Mouse (Mus musculus) ES-E14 (cell line): Measurements from ENCODE around the gene Tarsl2. TPM values are rescaled to one million over a fixed set of nuclear protein-coding genes. Genes with fewer than 3 reads are reported as not detected.

Experiments used
- DNase-seq: peaks from one replicate; pipeline ENCODE4 v3.0.0-alpha.2; 2013; ENCODE audit warnings: low read depth, low spot score
- H3K27ac ChIP-seq: 2 replicates; pipeline ENCODE4 v1.5.1; 2012; ENCODE audit warnings: low read depth, mild to moderate bottlenecking, low read length, moderate library complexity, mixed read lengths; ENCODE audit not compliant: poor library complexity, insufficient read depth, severe bottlenecking
- H3K36me3 ChIP-seq: 2 replicates; pipeline ENCODE4 v1.6.1; 2012; ENCODE audit warnings: mild to moderate bottlenecking, low read length, moderate library complexity, mixed read lengths; ENCODE audit not compliant: control insufficient read depth, poor library complexity, insufficient read depth, severe bottlenecking
- H3K4me1 ChIP-seq, 2 experiments: fragments of 150-350 bp in 1 of 2; sonication (generic) in 1 of 2; 2 replicates each; pipeline ENCODE4 v1.6.1; 2012; ENCODE audit warnings: low read length in 2 of 2, mild to moderate bottlenecking in 1 of 2, mixed read lengths in 1 of 2; ENCODE audit not compliant: control insufficient read depth in 2 of 2, insufficient read depth in 2 of 2, poor library complexity in 1 of 2
- H3K4me3 ChIP-seq, 2 experiments: fragments of 150-350 bp in 1 of 2; sonication (generic) in 1 of 2; 2 replicates each; pipeline ENCODE4 v1.5.1; 2012; ENCODE audit warnings: low read length in 2 of 2, low read depth in 1 of 2, mild to moderate bottlenecking in 1 of 2, mixed read lengths in 1 of 2; ENCODE audit not compliant: insufficient read depth in 1 of 2, poor library complexity in 1 of 2, severe bottlenecking in 1 of 2
- H3K9ac ChIP-seq: 2 replicates; pipeline ENCODE4 v1.6.1; 2012; ENCODE audit warnings: low read depth, mild to moderate bottlenecking, low read length, mixed read lengths; ENCODE audit not compliant: poor library complexity, insufficient read depth, severe bottlenecking
- H3K9me3 ChIP-seq: fragments of 150-350 bp; sonication (generic); 2 replicates; pipeline ENCODE4 v1.6.1; 2012; ENCODE audit warnings: low read depth, mild to moderate bottlenecking, low read length; ENCODE audit not compliant: control insufficient read depth, insufficient read depth
- CHD2 ChIP-seq: IDR thresholded peaks from 2 replicates; pipeline ENCODE4 v1.6.1; 2014; ENCODE audit warnings: mild to moderate bottlenecking, low read depth, low read length, inconsistent platforms
- HCFC1 ChIP-seq: IDR thresholded peaks from 2 replicates; pipeline ENCODE4 v1.6.1; 2012; ENCODE audit warnings: low read length, inconsistent platforms, borderline replicate concordance; ENCODE audit not compliant: insufficient read depth
- MAFK ChIP-seq: IDR thresholded peaks from 2 replicates; pipeline ENCODE4 v1.6.1; 2014; ENCODE audit warnings: mild to moderate bottlenecking, low read depth, low read length, inconsistent platforms; ENCODE audit not compliant: insufficient read depth
- ZC3H11A ChIP-seq: IDR thresholded peaks from 2 replicates; pipeline ENCODE4 v1.6.1; 2012; ENCODE audit warnings: low read depth, mild to moderate bottlenecking, inconsistent platforms, low read length, borderline replicate concordance
- ZNF384 ChIP-seq: IDR thresholded peaks from 2 replicates; pipeline ENCODE4 v1.6.1; 2012; ENCODE audit warnings: low read depth, low read length, inconsistent platforms
- in situ Hi-C, 2 experiments: fragments of 600-800 bp; cut with MboI; formaldehyde crosslinking; loops; one replicate each; pipeline ENCODE4 v1.15.1; 2025; ENCODE audit warnings: low sequenced_read_pairs in 2 of 2, inconsistent platforms in 1 of 2; ENCODE audit not compliant: unreplicated experiment in 2 of 2
- total RNA-seq: library from RNA; depleted of rRNA; stranded (reverse); fragments of 300-350 nt; gene quantifications from 2 replicates; pipeline ENCODE4 v1.2.3, GENCODE M21; 2012; rRNA removed

Gene Tarsl2
- total RNA-seq, 1 experiment = 3.2 TPM

GRCm38 (mm10) chr7:65734024-65734423, 89.3 kb downstream of the Tarsl2 start:
- no peak overlapping the region for H3K9ac ChIP-seq

GRCm38 (mm10) chr7:65735261-65735660, 90.6 kb downstream of the Tarsl2 start:
- Histone ChIP-seq H3K4me3 (no peak overlapping the region), H3K9me3 (no peaks in the 10 kb centered on the region), H3K36me3 (no peaks in the 10 kb centered on the region), H3K27ac (no peak overlapping the region), H3K9ac (no peak overlapping the region), H3K4me1 (peaks cover 3 to 5% of the 10 kb centered on the region in 2 experiments; a peak in 2 of 4 replicates)
- TF ChIP-seq ZC3H11A (no peak), ZNF384 (no peak), HCFC1 (no peak), CHD2 (no peak), MAFK (no peak)
- DNase-seq = no peak
- in situ Hi-C loops = no loop called here

More at GRCm38 (mm10) chr7:65734024-65734423, 89.3 kb downstream of the Tarsl2 start:
- no peak for TF ChIP-seq ZNF384
- no peak for TF ChIP-seq HCFC1
- no peak for TF ChIP-seq CHD2
- TF ChIP-seq ZC3H11A = no peak
- no peak for TF ChIP-seq MAFK
- in situ Hi-C loops = no loop called here
- no peaks in the 10 kb centered on the region for H3K9me3 ChIP-seq
- H3K4me1 ChIP-seq = peaks cover 3 to 5% of the 10 kb centered on the region in 2 experiments; a peak in 2 of 4 replicates
- no peak for DNase-seq
- H3K4me3 ChIP-seq = no peak overlapping the region
- no peaks in the 10 kb centered on the region for H3K36me3 ChIP-seq
- H3K27ac ChIP-seq = no peak overlapping the region

- Histone ChIP-seq H3K4me3 (peak overlapping the region; percentile 44 to 58; a peak in 3 of 4 replicates), H3K9ac (0 out of 2 replicates have a peak overlapping the region, but pooled peaks have one; percentile 17), H3K9me3 (no peaks in the 10 kb centered on the region), H3K36me3 (no peaks in the 10 kb centered on the region), H3K4me1 (peaks cover 3% of the 10 kb centered on the region in 2 experiments; a peak in 1 of 4 replicates), H3K27ac (no peak overlapping the region)
- peak; percentile 21 for DNase-seq
- in situ Hi-C loops = no loop called here
- TF ChIP-seq HCFC1 (no peak), ZC3H11A (no peak), CHD2 (no peak), MAFK (no peak), ZNF384 (no peak)
Observed at GRCm38 (mm10) chr7:65737286-65738040, 92.8 kb downstream of the Tarsl2 start.

Other genes starting within 250 kb of the Tarsl2 start
- gene Tjp1, start 117.1 kb upstream of the Tarsl2 start, total RNA-seq = 36.1 and 39.3 TPM in 2 replicates
- gene Tm2d3, start 46.3 kb downstream of the Tarsl2 start, total RNA-seq = 77.2 and 135 TPM in 2 replicates
- gene Pcsk6, start 216.8 kb downstream of the Tarsl2 start, total RNA-seq = 62.6 and 106 TPM in 2 replicates